Mouse (Mus musculus) megakaryocyte, embryonic 14.5 days (primary cell): Measurements from ENCODE around the gene Ttc7b. TPM values are rescaled to one million over a fixed set of nuclear protein-coding genes. Genes with fewer than 3 reads are reported as not detected.
A peak's percentile ranks its signal among the peaks of the same experiment; 100 is the strongest.

Experiments used
- H3K27me3 ChIP-seq: replicated peaks from 2 replicates; pipeline ENCODE3; 2012; ENCODE audit warnings: inconsistent platforms
- H3K36me3 ChIP-seq: replicated peaks from 2 replicates; pipeline ENCODE3; 2012; ENCODE audit warnings: low read length, inconsistent platforms, mixed read lengths
- H3K4me1 ChIP-seq: 2 replicates; pipeline ENCODE4 v1.6.1; 2012; ENCODE audit warnings: inconsistent platforms
- H3K4me3 ChIP-seq: replicated peaks from 2 replicates; pipeline ENCODE3; 2012; ENCODE audit warnings: moderate library complexity, mild to moderate bottlenecking, inconsistent platforms
- H3K9me3 ChIP-seq: 2 replicates; pipeline ENCODE4 v1.6.1; 2012; ENCODE audit warnings: inconsistent platforms
- FLI1 ChIP-seq: IDR thresholded peaks from 2 replicates; pipeline ENCODE4 v1.6.1; 2012; ENCODE audit warnings: low read length, inconsistent platforms, mixed read lengths
- GATA1 ChIP-seq: IDR thresholded peaks from 3 replicates; pipeline ENCODE4 v1.6.1; 2012; ENCODE audit warnings: mixed read lengths, low read length, inconsistent platforms, borderline replicate concordance
- polyA plus RNA-seq: library from polyadenylated mRNA; stranded (reverse); fragments of >175 nt; gene quantifications from 2 replicates; pipeline ENCODE4 v1.2.3, GENCODE M21; 2012; ENCODE audit warnings: low replicate concordance; ENCODE audit not compliant: insufficient read depth

Ttc7b gene
- polyA plus RNA-seq, 1 experiment: 170 TPM

DNA sequence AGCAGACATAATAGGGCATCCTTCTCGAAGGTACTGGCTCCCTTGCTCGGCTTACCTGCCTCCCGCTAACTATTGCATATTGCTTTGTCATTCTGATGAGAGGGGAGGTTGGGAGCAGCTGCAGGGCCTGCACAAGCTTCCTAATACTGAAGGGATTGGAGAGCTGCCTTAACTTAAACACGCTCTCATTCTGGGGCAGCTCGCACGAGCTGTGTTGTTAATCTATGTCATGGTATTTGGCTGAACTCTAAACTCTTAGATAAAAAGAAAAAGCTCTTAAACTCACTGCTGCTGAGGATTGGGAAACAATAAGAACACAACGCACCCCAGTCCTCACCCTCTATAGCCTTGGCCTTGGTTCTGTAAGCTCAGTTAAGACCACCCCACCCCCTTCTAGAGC lies 113.3 kb downstream of the Ttc7b start:
- Histone ChIP-seq H3K4me3 (no peak overlapping the region), H3K27me3 (no peaks in the 10 kb centered on the region), H3K9me3 (no peaks in the 10 kb centered on the region), H3K4me1 (peaks cover 56% of the 10 kb centered on the region), H3K36me3 (peaks cover 91% of the 10 kb centered on the region)
- TF ChIP-seq FLI1: no peak
- no peak for TF ChIP-seq GATA1

DNA sequence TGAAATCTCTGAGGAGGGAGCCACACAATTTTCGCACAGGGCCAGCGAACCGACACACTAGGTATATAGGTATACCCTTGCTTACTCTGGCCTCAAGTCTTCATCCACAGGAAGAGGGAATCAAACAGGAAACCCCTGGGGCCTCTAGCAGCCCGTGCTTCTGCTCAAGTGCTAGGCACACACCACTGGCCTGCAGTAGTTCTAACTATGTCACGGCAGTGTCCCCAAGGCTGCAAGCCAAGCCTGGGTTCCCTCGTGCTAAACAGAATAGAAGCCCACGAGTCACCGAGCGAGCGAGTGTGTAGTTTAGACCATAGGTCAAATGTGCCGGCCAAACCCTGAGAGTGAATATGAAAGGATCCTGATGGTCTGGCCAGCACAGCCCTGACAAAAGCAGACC lies 114.5 kb downstream of the Ttc7b start:
- no peaks in the 10 kb centered on the region for H3K9me3 ChIP-seq
- H3K4me1 ChIP-seq: peaks cover 51% of the 10 kb centered on the region
- H3K36me3 ChIP-seq: peaks cover 94% of the 10 kb centered on the region
- H3K4me3 ChIP-seq: peak overlapping the region; percentile 7
- TF ChIP-seq FLI1: no peak
- TF ChIP-seq GATA1: no peak
- no peaks in the 10 kb centered on the region for H3K27me3 ChIP-seq

DNA sequence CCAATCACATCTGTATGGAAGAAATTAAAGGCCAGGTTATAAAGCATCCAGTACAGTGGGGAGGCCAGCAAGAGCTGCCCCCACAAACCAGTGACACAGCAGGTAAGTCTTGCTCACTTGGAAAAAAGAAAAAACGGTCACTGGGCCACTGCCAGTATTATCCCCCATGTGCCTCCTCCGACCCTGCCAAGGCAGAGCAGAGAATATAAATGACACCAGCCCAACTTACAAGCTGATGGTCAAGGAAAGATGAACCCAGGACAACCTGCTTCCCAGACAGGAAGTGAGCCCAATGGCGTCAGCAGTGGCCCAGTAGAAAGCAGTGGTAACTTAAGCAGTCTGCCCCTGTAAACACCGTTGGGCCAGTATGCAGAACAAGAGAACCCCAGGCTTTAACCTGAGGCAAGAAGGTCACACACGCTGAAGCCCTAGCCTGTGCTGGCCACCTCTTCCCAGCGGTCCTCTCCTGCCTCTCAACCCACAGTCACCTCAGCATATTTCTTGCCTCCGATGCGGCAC lies 115.1 kb downstream of the Ttc7b start:
- Histone ChIP-seq H3K9me3 (no peaks in the 10 kb centered on the region), H3K27me3 (no peaks in the 10 kb centered on the region), H3K36me3 (peaks cover 97% of the 10 kb centered on the region), H3K4me1 (peaks cover 49% of the 10 kb centered on the region), H3K4me3 (no peak overlapping the region)
- TF ChIP-seq GATA1 (no peak), FLI1 (no peak)

DNA sequence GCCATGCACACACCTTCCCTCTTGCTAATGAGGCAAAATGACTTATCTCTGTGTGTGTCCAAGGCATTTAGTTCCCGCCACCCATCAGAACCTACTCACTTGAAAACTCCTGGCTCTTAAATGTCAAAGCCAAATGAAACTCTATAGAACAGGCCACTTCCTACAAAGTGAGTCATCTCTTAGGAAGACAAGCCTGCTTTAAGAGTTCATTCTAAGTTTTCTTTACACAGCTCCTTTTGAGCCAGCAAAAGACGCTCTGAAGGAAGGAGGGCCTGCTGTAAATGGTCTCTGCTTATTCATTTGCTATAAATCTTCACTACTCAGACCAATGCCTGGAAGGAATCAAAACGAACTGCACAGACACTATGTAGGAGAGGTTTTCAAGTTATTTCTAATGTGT lies 116.2 kb downstream of the Ttc7b start:
- Histone ChIP-seq H3K4me1 (peaks cover 40% of the 10 kb centered on the region), H3K36me3 (peaks cover 98% of the 10 kb centered on the region), H3K27me3 (no peaks in the 10 kb centered on the region), H3K4me3 (no peak overlapping the region), H3K9me3 (no peaks in the 10 kb centered on the region)
- TF ChIP-seq GATA1: no peak
- TF ChIP-seq FLI1: no peak

DNA sequence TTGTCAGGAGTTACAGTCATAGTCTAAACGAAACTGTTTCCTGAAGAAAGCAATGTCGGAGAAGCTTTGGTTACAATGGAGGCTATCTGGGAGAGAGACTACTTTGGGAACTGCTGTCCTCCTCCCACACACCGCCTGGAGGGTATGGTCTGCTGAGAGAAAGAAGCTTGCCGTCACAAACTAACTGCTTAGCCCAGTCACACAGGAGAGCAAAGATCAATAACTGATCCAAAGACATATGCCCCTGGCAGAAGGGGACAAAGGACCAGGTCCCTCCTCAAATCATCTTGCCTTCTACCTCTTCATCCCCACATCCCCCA lies 117.7 kb downstream of the Ttc7b start:
- H3K4me3 ChIP-seq: no peak overlapping the region
- H3K36me3 ChIP-seq: peaks cover 98% of the 10 kb centered on the region
- H3K4me1 ChIP-seq: peaks cover 35% of the 10 kb centered on the region
- H3K27me3 ChIP-seq: no peaks in the 10 kb centered on the region
- H3K9me3 ChIP-seq: no peaks in the 10 kb centered on the region
- TF ChIP-seq FLI1 (no peak), GATA1 (no peak)

DNA sequence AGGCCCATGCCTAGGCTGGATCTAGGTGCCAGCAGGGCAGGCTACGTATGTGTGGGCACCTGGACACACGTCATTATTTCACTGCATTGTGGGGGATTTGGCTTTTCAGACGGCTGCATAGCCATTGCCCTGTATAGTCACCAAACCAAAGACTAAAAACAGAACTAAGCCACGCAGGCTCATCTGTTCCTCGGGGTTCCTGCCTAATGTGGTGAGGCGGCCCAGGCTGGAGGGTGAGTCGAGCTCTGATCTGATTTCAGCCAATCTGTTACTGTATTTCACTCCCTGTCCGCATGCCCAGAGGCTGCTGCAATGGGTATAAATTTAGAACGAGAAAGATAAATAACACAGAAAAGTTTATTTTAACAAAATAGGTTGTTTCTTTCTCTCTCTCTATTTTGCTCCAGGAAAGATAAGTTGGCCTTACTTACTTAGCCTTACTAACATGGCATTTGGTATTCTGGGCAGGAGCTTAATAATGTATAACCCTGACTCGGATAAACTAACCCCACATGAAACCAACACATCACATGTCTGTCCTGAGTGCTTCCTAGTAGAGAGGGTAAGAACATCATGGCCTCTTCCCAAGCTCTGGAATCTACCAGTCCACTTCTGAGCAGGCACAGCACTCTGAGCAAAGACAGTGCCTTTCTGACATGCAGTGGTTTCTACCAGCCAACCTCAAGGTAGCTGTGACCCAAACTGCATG lies 118.2 kb downstream of the Ttc7b start:
- H3K36me3 ChIP-seq: peaks cover 100% of the 10 kb centered on the region
- peaks cover 33% of the 10 kb centered on the region for H3K4me1 ChIP-seq
- H3K4me3 ChIP-seq: no peak overlapping the region
- no peaks in the 10 kb centered on the region for H3K9me3 ChIP-seq
- no peak for TF ChIP-seq GATA1
- no peak for TF ChIP-seq FLI1
- H3K27me3 ChIP-seq: no peaks in the 10 kb centered on the region

DNA sequence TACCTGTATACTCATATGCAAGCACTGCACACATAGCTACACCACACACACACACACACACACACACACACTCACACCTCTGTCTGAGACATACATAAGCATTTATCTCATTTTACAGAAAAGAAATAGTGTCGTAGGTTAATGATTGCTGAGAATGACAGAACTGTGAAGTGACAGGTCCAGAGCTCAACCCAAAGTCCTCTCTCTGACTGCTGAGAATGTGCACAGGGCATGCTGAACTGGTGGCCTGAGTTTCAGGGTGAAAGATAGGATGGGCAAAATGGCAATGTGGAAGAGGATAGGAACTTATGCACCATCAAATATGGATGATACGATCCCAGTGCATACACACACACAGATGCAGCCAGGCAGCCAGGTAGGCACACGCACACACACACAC lies 120.5 kb downstream of the Ttc7b start:
- Histone ChIP-seq H3K4me3 (no peak overlapping the region), H3K9me3 (no peaks in the 10 kb centered on the region), H3K36me3 (peaks cover 99% of the 10 kb centered on the region), H3K4me1 (peaks cover 16% of the 10 kb centered on the region), H3K27me3 (no peaks in the 10 kb centered on the region)
- no peak for TF ChIP-seq FLI1
- TF ChIP-seq GATA1: no peak

DNA sequence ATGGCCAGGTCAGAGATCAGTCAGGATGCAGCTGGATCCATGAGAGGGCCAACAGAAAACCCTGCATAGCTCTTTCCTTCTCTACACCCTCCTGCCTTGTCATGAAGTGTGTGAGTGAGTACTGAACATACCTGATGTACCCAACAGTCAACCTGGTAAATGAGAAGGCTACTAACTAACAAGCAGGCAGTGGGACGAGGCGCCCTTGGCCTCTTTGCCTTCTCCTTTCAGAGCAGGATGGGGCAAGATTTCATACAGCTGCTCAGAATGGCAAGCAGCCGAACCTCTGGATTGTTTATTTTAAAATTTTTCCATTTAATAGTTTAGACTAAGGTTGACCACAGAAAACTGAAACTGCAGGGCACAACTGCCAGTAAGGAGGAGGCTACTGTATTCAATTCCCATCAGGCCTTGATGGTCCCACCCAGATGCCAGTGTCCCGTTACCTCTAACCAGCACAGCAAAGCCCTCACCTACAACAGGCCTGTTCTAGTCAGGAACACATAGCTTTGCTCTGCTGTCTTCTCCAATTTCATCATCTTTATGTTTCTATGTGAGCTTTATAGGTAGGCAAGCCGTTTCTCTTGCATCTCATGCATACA lies 121.4 kb downstream of the Ttc7b start:
- H3K36me3 ChIP-seq: peaks cover 99% of the 10 kb centered on the region
- no peaks in the 10 kb centered on the region for H3K27me3 ChIP-seq
- peaks cover 16% of the 10 kb centered on the region for H3K4me1 ChIP-seq
- TF ChIP-seq GATA1: no peak
- TF ChIP-seq FLI1: no peak
- no peak overlapping the region for H3K4me3 ChIP-seq
- no peaks in the 10 kb centered on the region for H3K9me3 ChIP-seq

DNA sequence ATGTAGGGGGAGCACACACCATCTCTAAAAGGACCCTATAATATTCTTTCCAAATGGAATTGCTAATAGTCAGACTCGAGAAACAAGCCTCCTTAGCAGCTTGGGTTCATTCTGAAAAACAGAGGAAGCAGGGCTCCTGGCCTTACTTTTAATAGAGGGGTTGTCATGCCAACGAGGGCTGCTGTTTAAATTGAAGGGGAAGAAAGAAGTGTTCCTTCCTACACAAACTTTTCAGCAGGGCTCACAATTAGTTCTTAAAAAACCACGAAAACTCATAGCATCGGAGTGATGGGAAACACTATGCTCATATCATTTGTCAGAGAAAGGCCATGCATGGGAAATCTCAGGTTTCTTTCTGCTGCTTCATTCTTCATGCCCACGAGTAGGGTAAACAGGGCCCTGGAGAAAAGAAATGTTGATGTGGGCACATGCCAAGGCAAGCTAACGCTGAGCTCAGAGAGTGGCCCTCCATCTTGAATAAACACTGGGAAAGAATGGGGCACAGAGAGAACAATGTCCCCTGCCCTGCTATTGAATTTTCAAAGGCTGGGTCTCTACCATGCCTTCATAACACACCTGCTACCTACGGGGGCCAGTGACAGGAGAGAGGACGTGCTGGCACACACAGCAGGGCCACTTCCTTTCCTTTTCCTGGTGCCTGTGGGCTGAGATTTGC lies 122.2 kb downstream of the Ttc7b start:
- Histone ChIP-seq H3K4me1 (peaks cover 23% of the 10 kb centered on the region), H3K36me3 (peaks cover 99% of the 10 kb centered on the region), H3K9me3 (no peaks in the 10 kb centered on the region), H3K4me3 (no peak overlapping the region), H3K27me3 (no peaks in the 10 kb centered on the region)
- TF ChIP-seq FLI1 (no peak), GATA1 (no peak)
